Mouse (Mus musculus) liver, adult 2 months (tissue): ENCODE results near the gene Il4.

Experiments used
- CTCF ChIP-seq: fragments of 200-500 bp; IDR thresholded peaks from 2 replicates; pipeline ENCODE4 v1.5.1; 2011; ENCODE audit warnings: low read depth, low read length, control low read depth
- POLR2A ChIP-seq: fragments of 200-500 bp; IDR thresholded peaks from 2 replicates; pipeline ENCODE4 v1.6.1; 2011; ENCODE audit warnings: low read length, control low read depth; ENCODE audit not compliant: insufficient read depth; ENCODE audit errors: extremely low read depth

DNA sequence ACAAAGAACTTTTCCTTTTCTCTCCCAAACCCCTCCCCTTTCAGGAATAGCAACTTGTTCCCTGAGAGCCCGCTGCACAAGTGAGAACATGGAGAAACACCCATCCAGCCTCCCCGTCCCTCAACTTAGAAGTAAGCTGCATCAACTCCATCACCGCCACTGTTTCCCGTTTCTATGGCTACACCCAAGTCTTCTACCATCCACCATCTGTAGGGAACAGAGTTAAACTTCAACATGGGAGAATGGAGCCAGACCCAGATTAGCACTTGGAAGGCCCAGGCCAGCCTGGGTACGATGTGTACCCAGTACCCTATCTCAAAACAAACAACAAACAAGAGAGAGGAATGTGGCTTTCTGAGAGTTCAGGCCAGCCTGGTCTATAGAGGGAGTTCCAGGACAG is 45.6 kb upstream of the Il4 start:
- TF ChIP-seq POLR2A (no peak), CTCF (no peak)
